Mouse (Mus musculus): ENCODE measurements around the gene Fkrp. TPM values are rescaled to one million over a fixed set of nuclear protein-coding genes. Genes with fewer than 3 reads are reported as not detected.

The Fkrp gene
- polyA plus RNA-seq, 1 experiment, result 1.5 TPM

DNA sequence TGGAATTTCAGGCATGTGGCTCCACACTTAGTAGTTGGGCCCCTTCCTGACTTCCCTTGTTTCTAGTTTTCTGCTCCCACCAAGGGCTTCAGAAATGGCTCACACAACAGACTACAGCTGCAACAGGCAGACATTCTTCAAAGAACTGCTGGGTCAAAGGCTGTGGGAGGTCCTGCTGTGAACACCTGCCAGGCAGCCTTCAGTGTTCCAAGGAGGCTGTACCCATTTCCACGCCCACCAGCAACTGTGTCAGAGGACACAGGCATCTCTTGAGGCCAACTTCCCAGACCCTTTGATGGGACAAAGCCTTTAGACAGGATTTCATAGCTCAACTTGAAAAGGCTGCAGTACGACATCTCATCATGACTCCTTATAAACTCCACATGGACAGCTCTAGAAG is 50.1 kb downstream of the Fkrp start:
- TF ChIP-seq GATA1 (IDR thresholded peaks at IDR 0.05; ENCODE audit: low read length) (no peak), TAL1 (IDR thresholded peaks at IDR 0.05; ENCODE audit: low read length) (no peak)
- Histone ChIP-seq H3K9me3 (ENCODE audit: control insufficient read depth, low read length) (peaks cover 6% of the 10 kb centered on the region), H3K4me3 (replicated peaks) (no peak overlapping the region), H3K27me3 (ENCODE audit: control insufficient read depth) (peaks cover 8% of the 10 kb centered on the region), H3K4me1 (ENCODE audit: control insufficient read depth) (no peaks in the 10 kb centered on the region), H3K36me3 (ENCODE audit: control insufficient read depth) (no peaks in the 10 kb centered on the region)

DNA sequence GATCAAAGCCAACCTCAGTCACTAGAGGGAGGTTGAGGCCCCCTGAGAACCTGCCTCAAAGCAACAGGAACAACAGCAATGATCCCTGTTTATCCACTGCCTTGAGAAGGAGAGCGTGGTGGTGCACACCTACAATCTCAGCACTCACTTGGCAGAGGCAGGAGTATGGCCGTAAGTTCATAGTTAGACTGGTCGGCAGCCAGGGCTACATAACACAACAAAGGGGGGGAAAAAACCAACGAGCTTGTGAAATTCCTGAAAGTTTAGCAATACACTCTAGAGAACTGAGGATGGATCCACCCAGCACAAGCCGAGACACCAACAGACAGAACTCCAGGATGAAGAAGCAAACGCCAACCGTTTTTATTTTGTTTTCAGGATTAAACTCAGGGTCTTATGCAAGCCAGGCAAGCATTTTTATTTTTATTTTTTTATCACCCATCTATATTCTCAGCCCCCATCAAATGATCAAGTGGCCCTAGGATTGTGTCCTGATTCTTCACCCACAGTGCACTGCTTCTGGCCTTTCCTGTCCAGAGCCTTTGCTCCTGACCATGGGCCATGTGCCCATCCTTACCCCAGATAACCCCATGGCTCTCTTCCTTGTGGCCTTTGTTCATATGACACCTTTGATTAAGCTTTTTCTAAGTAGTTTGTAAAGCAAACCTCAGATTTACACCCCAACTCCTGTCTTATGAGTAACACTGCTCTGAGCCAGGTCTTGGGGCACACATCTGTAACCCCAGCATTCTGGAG is 52.9 kb downstream of the Fkrp start:
- Histone ChIP-seq H3K4me3 (replicated peaks) (no peak overlapping the region), H3K36me3 (ENCODE audit: control insufficient read depth) (no peaks in the 10 kb centered on the region), H3K9me3 (ENCODE audit: control insufficient read depth, low read length) (no peaks in the 10 kb centered on the region), H3K4me1 (ENCODE audit: control insufficient read depth) (no peaks in the 10 kb centered on the region; the same call in none of the 2 replicates), H3K27me3 (ENCODE audit: control insufficient read depth) (peaks cover 15% of the 10 kb centered on the region)
- TF ChIP-seq GATA1 (IDR thresholded peaks at IDR 0.05; ENCODE audit: low read length), result no peak
- TF ChIP-seq TAL1 (IDR thresholded peaks at IDR 0.05; ENCODE audit: low read length), result no peak

DNA sequence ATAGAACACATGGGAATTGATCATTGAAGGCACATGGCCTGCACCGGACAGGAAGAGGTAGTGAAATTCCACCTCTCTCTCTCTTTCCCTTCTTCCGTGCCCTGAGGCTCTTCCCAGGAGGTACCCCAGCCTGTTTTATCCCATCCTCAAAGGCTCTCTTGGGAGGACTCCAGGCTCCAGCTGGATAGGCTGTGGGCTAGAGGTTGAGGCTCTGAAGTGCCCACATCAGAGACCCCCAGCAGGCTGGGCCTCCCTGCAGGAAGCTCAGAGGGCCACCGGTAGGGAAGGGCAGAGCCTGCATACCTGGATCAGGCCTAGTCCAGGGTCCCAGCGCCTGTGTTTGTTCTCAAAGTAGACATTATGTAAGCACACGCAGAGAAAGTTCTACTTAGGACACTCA is 54.9 kb downstream of the Fkrp start:
- TF ChIP-seq GATA1 (IDR thresholded peaks at IDR 0.05; ENCODE audit: low read length), result no peak
- TF ChIP-seq TAL1 (IDR thresholded peaks at IDR 0.05; ENCODE audit: low read length), result no peak
- Histone ChIP-seq H3K36me3 (ENCODE audit: control insufficient read depth) (no peaks in the 10 kb centered on the region), H3K27me3 (ENCODE audit: control insufficient read depth) (peaks cover 19% of the 10 kb centered on the region), H3K4me1 (ENCODE audit: control insufficient read depth) (no peaks in the 10 kb centered on the region; the same call in none of the 2 replicates), H3K9me3 (ENCODE audit: control insufficient read depth, low read length) (peaks cover 3% of the 10 kb centered on the region; the same call in 1 of the 2 replicates), H3K4me3 (replicated peaks) (no peak overlapping the region)

DNA sequence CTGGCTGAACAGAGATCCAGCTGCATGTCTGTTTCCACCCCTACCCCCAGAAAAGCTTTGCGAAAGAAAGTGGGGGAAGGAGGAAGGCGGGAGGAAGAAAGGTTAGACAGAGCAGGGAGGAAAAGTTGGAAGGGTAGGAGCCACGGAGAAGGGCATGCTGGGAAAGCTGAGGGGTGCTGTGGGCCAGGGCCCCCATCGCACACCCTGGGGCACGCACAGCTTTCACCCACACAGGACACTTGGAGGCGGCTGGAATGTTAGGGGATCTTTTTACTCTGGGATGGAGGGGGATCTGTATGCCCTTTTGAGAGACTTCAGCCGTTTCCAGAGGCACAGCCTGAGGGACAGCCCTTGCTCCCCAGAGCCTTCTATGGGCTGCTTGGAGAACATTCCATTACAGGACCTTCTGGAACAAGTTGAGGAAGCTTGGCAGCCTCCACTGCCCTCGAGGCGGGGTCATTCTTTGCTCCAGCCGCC is 55.5 kb downstream of the Fkrp start:
- Histone ChIP-seq H3K36me3 (ENCODE audit: control insufficient read depth) (no peaks in the 10 kb centered on the region), H3K27me3 (ENCODE audit: control insufficient read depth) (peaks cover 19% of the 10 kb centered on the region), H3K4me1 (ENCODE audit: control insufficient read depth) (no peaks in the 10 kb centered on the region; the same call in none of the 2 replicates), H3K4me3 (replicated peaks) (no peak overlapping the region), H3K9me3 (ENCODE audit: control insufficient read depth, low read length) (peaks cover 3% of the 10 kb centered on the region; the same call in 1 of the 2 replicates)
- no peak for TF ChIP-seq GATA1 (IDR thresholded peaks at IDR 0.05; ENCODE audit: low read length)
- TF ChIP-seq TAL1 (IDR thresholded peaks at IDR 0.05; ENCODE audit: low read length), result no peak

DNA sequence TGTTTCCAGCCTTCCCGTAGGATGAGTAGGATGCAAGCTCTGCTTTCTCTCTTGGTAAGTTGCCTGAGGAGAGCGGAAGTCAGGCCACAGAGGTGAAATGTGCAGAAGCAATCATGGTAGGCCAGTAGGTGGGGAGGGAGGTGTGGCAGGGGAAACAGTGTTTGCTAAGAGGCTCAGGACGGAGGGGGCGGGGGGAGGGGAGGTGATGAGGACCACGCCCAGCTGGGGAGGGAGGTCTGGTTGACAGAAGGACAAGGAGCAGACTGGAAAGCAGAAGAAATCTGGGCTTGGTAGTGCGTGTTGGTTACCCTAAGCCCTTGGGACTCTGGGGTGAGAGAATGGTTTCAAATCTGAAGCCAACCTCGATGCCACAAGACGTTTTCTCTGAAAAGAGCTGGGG is 56.2 kb downstream of the Fkrp start:
- no peak for TF ChIP-seq GATA1 (IDR thresholded peaks at IDR 0.05; ENCODE audit: low read length)
- no peak for TF ChIP-seq TAL1 (IDR thresholded peaks at IDR 0.05; ENCODE audit: low read length)
- H3K36me3 ChIP-seq (ENCODE audit: control insufficient read depth), result no peaks in the 10 kb centered on the region
- no peak overlapping the region for H3K4me3 ChIP-seq (replicated peaks)
- H3K4me1 ChIP-seq (ENCODE audit: control insufficient read depth), result peaks cover 6% of the 10 kb centered on the region
- peaks cover 23% of the 10 kb centered on the region for H3K27me3 ChIP-seq (ENCODE audit: control insufficient read depth)
- H3K9me3 ChIP-seq (ENCODE audit: control insufficient read depth, low read length), result peaks cover 3% of the 10 kb centered on the region; the same call in 1 of the 2 replicates

Other genes starting within 250 kb of the Fkrp start
- gene Arhgap35, start 201.7 kb downstream of the Fkrp start, polyA plus RNA-seq (2012), result 0.04 and 0.06 TPM in 2 replicates
- gene Ceacam15, start 141.0 kb downstream of the Fkrp start, polyA plus RNA-seq (2012), result not detected in 2 replicates
- not detected in 2 replicates for gene Ceacam9, start 94.8 kb downstream of the Fkrp start, polyA plus RNA-seq (2012)
- 136 and 162 TPM in 2 replicates for gene Ap2s1, start 78.3 kb downstream of the Fkrp start, polyA plus RNA-seq (2012)
- gene Slc1a5, start 35.4 kb downstream of the Fkrp start, polyA plus RNA-seq (2012), result 24.9 and 33.8 TPM in 2 replicates
- gene Strn4, start 843 bp downstream of the Fkrp start, polyA plus RNA-seq (2012), result 11.1 and 11.3 TPM in 2 replicates
- gene Prkd2, start 26.2 kb upstream of the Fkrp start, polyA plus RNA-seq (2012), result 0.61 and 0.66 TPM in 2 replicates
- gene Dact3, start 58.6 kb upstream of the Fkrp start, polyA plus RNA-seq (2012), result 0.02 TPM in 2 replicates
- not detected in 2 replicates for gene Gng8, start 75.1 kb upstream of the Fkrp start, polyA plus RNA-seq (2012)
- gene Ptgir, start 89.8 kb upstream of the Fkrp start, polyA plus RNA-seq (2012), result 0.01 and 0.04 TPM in 2 replicates
- gene Calm3, start 107.4 kb upstream of the Fkrp start, polyA plus RNA-seq (2012), result 185 and 208 TPM in 2 replicates
- gene Pnmal2, start 128.0 kb upstream of the Fkrp start, polyA plus RNA-seq (2012), result 0.02 TPM in 1 of 2 replicates, not detected in the other
- gene Pnmal1, start 142.9 kb upstream of the Fkrp start, polyA plus RNA-seq (2012), result not detected in 2 replicates
- not detected in 2 replicates for gene Gm42372, start 166.4 kb upstream of the Fkrp start, polyA plus RNA-seq (2012)
- 0.05 and 0.08 TPM in 2 replicates for gene Ccdc8, start 176.0 kb upstream of the Fkrp start, polyA plus RNA-seq (2012)
- 7.3 and 7.7 TPM in 2 replicates for gene Ppp5c, start 211.2 kb upstream of the Fkrp start, polyA plus RNA-seq (2012)
- gene Hif3a, start 245.7 kb upstream of the Fkrp start, polyA plus RNA-seq (2012), result 7.8 and 8.0 TPM in 2 replicates

All from erythroblast, embryonic 14.5 days (primary cell).